Mouse (Mus musculus): Measurements from ENCODE around the gene Phf10. TPM values are rescaled to one million over a fixed set of nuclear protein-coding genes. Genes with fewer than 3 reads are reported as not detected.
"Not testable (repeated sequence)": the region's sequence is repeated elsewhere in the genome, so short reads cannot be mapped to it uniquely, and the experiment has no call there.

Phf10 gene
- polyA plus RNA-seq, 1 experiment from 2014 or later = 22.6 TPM

GRCm38 (mm10) chr17:14949161-14949827, 11.8 kb downstream of the Phf10 start:
- no peak overlapping the region for H3K4me2 ChIP-seq (replicated peaks)
- 91% methylated on average over 7 of the region's 7 CpGs for WGBS
- H3K27me3 ChIP-seq (ENCODE audit: control insufficient read depth, insufficient read depth, low read length) = no peaks in the 10 kb centered on the region
- ATAC-seq (ENCODE audit: low FRiP score) = no peak
- H3K36me3 ChIP-seq (replicated peaks; ENCODE audit: control insufficient read depth, insufficient read depth) = peaks cover 82% of the 10 kb centered on the region
- no peak for DNase-seq (ENCODE audit: low spot score)
- H3K4me1 ChIP-seq (replicated peaks; ENCODE audit: control insufficient read depth, insufficient read depth, low read length) = peaks cover 11% of the 10 kb centered on the region; the same call in 1 of the 2 replicates
- H3K9me3 ChIP-seq (ENCODE audit: control insufficient read depth, low read length) = no peaks in the 10 kb centered on the region
- H3K27ac ChIP-seq = no peak overlapping the region
- no peak overlapping the region for H3K9ac ChIP-seq
- no peak overlapping the region for H3K4me3 ChIP-seq (replicated peaks; ENCODE audit: low read length)

GRCm38 (mm10) chr17:14944551-14944950, 16.5 kb downstream of the Phf10 start:
- H3K36me3 ChIP-seq (replicated peaks; ENCODE audit: control insufficient read depth, insufficient read depth) = peaks cover 41% of the 10 kb centered on the region
- ATAC-seq (ENCODE audit: low FRiP score) (no peak), DNase-seq (ENCODE audit: low spot score) (no peak)
- H3K4me1 ChIP-seq (replicated peaks; ENCODE audit: control insufficient read depth, insufficient read depth, low read length) = peaks cover 23% of the 10 kb centered on the region
- no peak overlapping the region for H3K9ac ChIP-seq
- H3K4me2 ChIP-seq (replicated peaks) = peak overlapping the region; percentile 88
- no peaks in the 10 kb centered on the region for H3K9me3 ChIP-seq (ENCODE audit: control insufficient read depth, low read length)
- peak overlapping the region; percentile 94; the same call in 1 of the 2 replicates for H3K4me3 ChIP-seq (replicated peaks; ENCODE audit: low read length)
- no peaks in the 10 kb centered on the region for H3K27me3 ChIP-seq (ENCODE audit: control insufficient read depth, insufficient read depth, low read length)
- 89% methylated on average over 1 of the region's 1 CpGs for WGBS
- H3K27ac ChIP-seq = no peak overlapping the region

GRCm38 (mm10) chr17:14943729-14944059, 17.4 kb downstream of the Phf10 start:
- Histone ChIP-seq H3K9ac (peak overlapping the region; percentile 86), H3K36me3 (replicated peaks; ENCODE audit: control insufficient read depth, insufficient read depth) (peaks cover 34% of the 10 kb centered on the region), H3K4me1 (replicated peaks; ENCODE audit: control insufficient read depth, insufficient read depth, low read length) (peaks cover 23% of the 10 kb centered on the region), H3K9me3 (ENCODE audit: control insufficient read depth, low read length) (no peaks in the 10 kb centered on the region), H3K27me3 (ENCODE audit: control insufficient read depth, insufficient read depth, low read length) (no peaks in the 10 kb centered on the region), H3K27ac (0 out of 2 replicates have a peak overlapping the region, but pooled peaks have one; percentile 82), H3K4me2 (replicated peaks) (peak overlapping the region; percentile 88), H3K4me3 (replicated peaks; ENCODE audit: low read length) (peak overlapping the region; percentile 94)
- ATAC-seq (ENCODE audit: low FRiP score) (no peak; the same call in 1 of the 2 replicates), DNase-seq (ENCODE audit: low spot score) (no peak)
- WGBS = 14% methylated on average over 16 of the region's 16 CpGs

DNA sequence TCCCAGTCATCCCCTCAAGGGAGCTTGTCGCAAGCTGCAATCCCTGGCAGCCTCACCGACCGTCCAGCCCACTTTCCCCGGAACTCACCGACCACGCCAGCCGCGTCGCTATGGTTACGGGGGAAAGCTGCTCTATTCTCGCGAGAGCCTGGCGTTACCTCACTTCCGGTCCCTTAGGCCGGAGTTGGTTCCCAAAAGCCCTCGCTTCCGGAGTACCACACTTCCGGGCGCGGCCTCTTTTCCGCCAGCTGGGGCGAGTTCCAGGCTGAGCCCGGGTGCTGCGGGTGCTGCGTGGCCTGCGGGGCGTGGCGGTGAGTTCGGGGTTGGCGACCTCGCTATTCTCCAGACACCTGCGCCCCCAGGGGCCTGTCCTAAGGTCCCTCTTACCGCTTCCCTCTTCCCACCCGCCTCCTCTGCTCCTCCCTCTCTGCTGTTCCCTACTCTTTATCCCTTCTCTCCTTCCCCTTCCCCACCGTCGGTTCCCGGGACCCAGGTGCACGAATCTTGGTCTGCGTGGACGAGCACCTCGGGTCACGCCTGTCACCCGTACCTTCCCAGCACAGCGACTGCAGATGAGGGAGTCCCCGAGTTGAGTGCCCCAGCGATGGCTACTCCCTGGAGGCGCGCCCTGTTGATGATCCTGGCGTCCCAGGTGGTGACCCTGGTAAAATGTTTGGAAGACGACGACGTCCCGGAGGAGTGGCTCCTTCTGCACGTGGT, 17.9 kb downstream of the Phf10 start, which contains the start of the genes Wdr27 and 1600012H06Rik:
Gene Wdr27 (minus strand): TSS at position 150 of the 720 bp plus-strand sequence.
Gene 1600012H06Rik (plus strand): TSS at position 176 of the 720 bp plus-strand sequence.
- Histone ChIP-seq H3K4me2 (replicated peaks) (peak within 1 kb of the TSS; percentile 88), H3K4me3 (replicated peaks; ENCODE audit: low read length) (peak within 1 kb of the TSS; percentile 94), H3K9me3 (ENCODE audit: control insufficient read depth, low read length) (no peaks in the 10 kb centered on the region), H3K27ac (peak within 1 kb of the TSS; percentile 82), H3K36me3 (replicated peaks; ENCODE audit: control insufficient read depth, insufficient read depth) (peaks cover 29% of the 10 kb centered on the region), H3K4me1 (replicated peaks; ENCODE audit: control insufficient read depth, insufficient read depth, low read length) (peaks cover 23% of the 10 kb centered on the region), H3K9ac (peak within 1 kb of the TSS; percentile 86), H3K27me3 (ENCODE audit: control insufficient read depth, insufficient read depth, low read length) (no peaks in the 10 kb centered on the region)
- peak; percentile 99 for ATAC-seq (ENCODE audit: low FRiP score)
- DNase-seq (ENCODE audit: low spot score) = peak; percentile 100
- WGBS = under 1% methylated on average over 53 of the region's 54 CpGs

GRCm38 (mm10) chr17:14942181-14942580, 18.9 kb downstream of the Phf10 start:
- Histone ChIP-seq H3K36me3 (replicated peaks; ENCODE audit: control insufficient read depth, insufficient read depth) (peaks cover 26% of the 10 kb centered on the region), H3K4me1 (replicated peaks; ENCODE audit: control insufficient read depth, insufficient read depth, low read length) (peaks cover 23% of the 10 kb centered on the region), H3K4me3 (replicated peaks; ENCODE audit: low read length) (peak overlapping the region; percentile 94), H3K4me2 (replicated peaks) (peak overlapping the region; percentile 88), H3K9ac (peak overlapping the region; percentile 86)
- not testable (repeated sequence) for H3K27me3 ChIP-seq (ENCODE audit: control insufficient read depth, insufficient read depth, low read length); H3K27ac ChIP-seq; ATAC-seq (ENCODE audit: low FRiP score); H3K9me3 ChIP-seq (ENCODE audit: control insufficient read depth, low read length); DNase-seq (ENCODE audit: low spot score)
- WGBS = 61% methylated on average over 6 of the region's 6 CpGs

- Histone ChIP-seq H3K36me3 (replicated peaks; ENCODE audit: control insufficient read depth, insufficient read depth) (no peaks in the 10 kb centered on the region), H3K27me3 (ENCODE audit: control insufficient read depth, insufficient read depth, low read length) (no peaks in the 10 kb centered on the region), H3K4me2 (replicated peaks) (no peak overlapping the region), H3K27ac (no peak overlapping the region), H3K4me3 (replicated peaks; ENCODE audit: low read length) (no peak overlapping the region), H3K4me1 (replicated peaks; ENCODE audit: control insufficient read depth, insufficient read depth, low read length) (no peaks in the 10 kb centered on the region), H3K9ac (no peak overlapping the region), H3K9me3 (ENCODE audit: control insufficient read depth, low read length) (no peaks in the 10 kb centered on the region)
- DNase-seq (ENCODE audit: low spot score) = no peak
- no peak for ATAC-seq (ENCODE audit: low FRiP score)
- WGBS = 77% methylated on average over 5 of the region's 5 CpGs
These were observed 25.1 kb downstream of the Phf10 start for GRCm38 (mm10) chr17:14935841-14936605.

DNA sequence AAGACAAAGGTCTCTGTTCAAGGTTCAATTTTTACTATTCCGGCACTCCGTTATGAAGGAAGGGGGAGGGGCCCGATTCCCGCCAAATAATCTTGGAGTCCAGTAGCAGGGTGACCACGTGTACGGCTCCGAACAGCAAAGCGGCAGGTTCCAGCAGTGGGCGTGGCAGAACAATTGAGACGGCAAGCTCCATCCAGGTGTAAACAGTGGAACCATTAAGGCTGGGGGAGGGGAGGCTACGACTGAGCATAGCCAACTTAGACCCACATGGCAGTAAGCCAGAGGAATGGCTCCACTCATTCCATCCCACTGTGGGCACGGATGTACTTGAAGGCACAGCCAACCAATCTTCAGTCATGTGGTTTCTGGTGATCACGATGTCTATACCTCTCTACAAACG, 25.8 kb downstream of the Phf10 start:
- not testable (repeated sequence) for H3K4me1 ChIP-seq (replicated peaks; ENCODE audit: control insufficient read depth, insufficient read depth, low read length); H3K27me3 ChIP-seq (ENCODE audit: control insufficient read depth, insufficient read depth, low read length); H3K4me3 ChIP-seq (replicated peaks; ENCODE audit: low read length); H3K36me3 ChIP-seq (replicated peaks; ENCODE audit: control insufficient read depth, insufficient read depth); H3K27ac ChIP-seq; H3K4me2 ChIP-seq (replicated peaks); H3K9ac ChIP-seq; ATAC-seq (ENCODE audit: low FRiP score); DNase-seq (ENCODE audit: low spot score); H3K9me3 ChIP-seq (ENCODE audit: control insufficient read depth, low read length)
- WGBS = 86% methylated on average over 12 of the region's 14 CpGs

DNA sequence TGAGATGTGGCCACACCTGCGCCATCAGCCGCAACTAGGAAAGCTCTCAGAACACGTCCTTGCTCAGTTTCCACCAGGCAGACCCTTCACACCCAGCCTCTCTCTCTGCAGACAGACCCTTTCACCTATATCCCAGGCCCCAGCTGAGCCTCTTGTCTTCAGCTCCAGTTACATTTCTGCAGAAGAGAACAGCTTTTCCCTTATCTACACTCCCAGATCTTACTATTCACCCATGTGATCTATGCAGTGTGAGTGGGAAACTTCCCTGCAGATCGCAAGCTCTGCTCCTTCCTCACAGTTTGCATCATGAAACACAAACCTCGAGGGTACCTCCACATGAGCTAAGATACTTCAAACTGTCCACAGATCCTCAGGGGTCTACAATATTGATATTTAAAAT, 29.6 kb downstream of the Phf10 start:
- no peak for ATAC-seq (ENCODE audit: low FRiP score)
- 86% methylated on average over 5 of the region's 5 CpGs for WGBS
- no peaks in the 10 kb centered on the region for H3K9me3 ChIP-seq (ENCODE audit: control insufficient read depth, low read length)
- no peak for DNase-seq (ENCODE audit: low spot score)
- H3K36me3 ChIP-seq (replicated peaks; ENCODE audit: control insufficient read depth, insufficient read depth) = no peaks in the 10 kb centered on the region
- H3K27ac ChIP-seq = no peak overlapping the region
- no peak overlapping the region for H3K9ac ChIP-seq
- H3K27me3 ChIP-seq (ENCODE audit: control insufficient read depth, insufficient read depth, low read length) = no peaks in the 10 kb centered on the region
- no peak overlapping the region for H3K4me3 ChIP-seq (replicated peaks; ENCODE audit: low read length)
- no peak overlapping the region for H3K4me2 ChIP-seq (replicated peaks)
- no peaks in the 10 kb centered on the region for H3K4me1 ChIP-seq (replicated peaks; ENCODE audit: control insufficient read depth, insufficient read depth, low read length)

- DNase-seq (ENCODE audit: low spot score) (no peak), ATAC-seq (ENCODE audit: low FRiP score) (no peak)
- H3K9ac ChIP-seq = no peak overlapping the region
- H3K4me3 ChIP-seq (replicated peaks; ENCODE audit: low read length) = no peak overlapping the region
- no peaks in the 10 kb centered on the region for H3K27me3 ChIP-seq (ENCODE audit: control insufficient read depth, insufficient read depth, low read length)
- no peak overlapping the region for H3K27ac ChIP-seq
- WGBS = 84% methylated on average over 7 of the region's 7 CpGs
- no peaks in the 10 kb centered on the region for H3K4me1 ChIP-seq (replicated peaks; ENCODE audit: control insufficient read depth, insufficient read depth, low read length)
- no peak overlapping the region for H3K4me2 ChIP-seq (replicated peaks)
- H3K9me3 ChIP-seq (ENCODE audit: control insufficient read depth, low read length) = no peaks in the 10 kb centered on the region
- H3K36me3 ChIP-seq (replicated peaks; ENCODE audit: control insufficient read depth, insufficient read depth) = no peaks in the 10 kb centered on the region
These were observed 30.4 kb downstream of the Phf10 start for GRCm38 (mm10) chr17:14930697-14931096.

Measured in hindbrain, embryonic 14.5 days (tissue).